20 mouse cellular contexts compared by ENCODE assay signal in the genomic region with DNA sequence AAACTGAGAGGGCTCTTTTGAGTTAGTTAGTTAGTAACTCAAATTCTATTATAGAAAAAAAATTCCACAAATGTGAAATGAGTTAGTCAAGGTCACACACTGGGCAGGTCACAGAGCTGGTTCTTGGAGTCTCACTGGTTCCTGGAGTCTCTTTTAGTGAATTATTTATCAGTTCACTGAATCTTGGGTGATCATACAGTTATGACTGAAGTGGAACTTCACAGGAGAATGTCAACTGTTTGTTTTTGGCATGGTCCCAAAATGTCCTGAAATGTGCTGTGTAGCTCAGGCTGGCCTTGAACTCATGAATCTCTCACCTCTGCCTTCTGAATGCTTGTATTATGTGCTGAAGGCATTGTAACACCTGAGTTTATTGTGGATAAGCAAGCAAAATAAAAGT.
"Had no signal": no experiment of that assay in that cellular context is flagged by ENCODE, and none has a peak within 500 bp of the region (broad histone marks: within the 10 kb centered on the region; RNA-seq: fewer than 3 reads in every experiment).

No protein-coding gene starts in this region.

- H3K27ac ChIP-seq: intestine, embryonic 15.5 days; kidney, postnatal 0 days; limb, embryonic 12.5 days; limb, embryonic 15.5 days; liver, embryonic 14.5 days; lung, embryonic 15.5 days; midbrain, embryonic 15.5 days; neural tube, embryonic 12.5 days; neural tube, embryonic 15.5 days had no signal

- H3K27me3 ChIP-seq: intestine, embryonic 15.5 days; limb, embryonic 12.5 days; limb, embryonic 15.5 days; lung, embryonic 15.5 days; midbrain, embryonic 15.5 days; neural tube, embryonic 12.5 days; neural tube, embryonic 15.5 days had no signal

- H3K36me3 ChIP-seq: intestine, embryonic 15.5 days; limb, embryonic 12.5 days; limb, embryonic 15.5 days; lung, embryonic 15.5 days; midbrain, embryonic 15.5 days; neural tube, embryonic 12.5 days; neural tube, embryonic 15.5 days had no signal

- DNase-seq: left cerebral cortex, postnatal 4 days; liver, postnatal 0 days; lung, postnatal 10 days; lung, postnatal 4 days; right cerebral cortex, adult 18-20 months; right cerebral cortex, postnatal 14 days; right cerebral cortex, postnatal 4 days; thymus, postnatal 25 days had no signal

- H3K4me2 ChIP-seq: intestine, embryonic 15.5 days; limb, embryonic 12.5 days; limb, embryonic 15.5 days; liver, embryonic 11.5 days; lung, embryonic 15.5 days; midbrain, embryonic 11.5 days; midbrain, embryonic 15.5 days; neural tube, embryonic 12.5 days; neural tube, embryonic 15.5 days had no signal

- H3K9ac ChIP-seq: intestine, embryonic 15.5 days; limb, embryonic 12.5 days; limb, embryonic 15.5 days; liver, embryonic 14.5 days; liver, postnatal 0 days; lung, embryonic 15.5 days; midbrain, embryonic 15.5 days; neural tube, embryonic 12.5 days; neural tube, embryonic 15.5 days had no signal

- H3K4me3 ChIP-seq: intestine, embryonic 15.5 days; limb, embryonic 12.5 days; limb, embryonic 15.5 days; lung, embryonic 15.5 days; midbrain, embryonic 15.5 days; neural tube, embryonic 12.5 days; neural tube, embryonic 15.5 days had no signal

- ATAC-seq: hindbrain, embryonic 16.5 days; intestine, embryonic 15.5 days; liver, postnatal 0 days; midbrain, embryonic 15.5 days had no signal

- H3K9me3 ChIP-seq: intestine, embryonic 15.5 days; limb, embryonic 12.5 days; limb, embryonic 15.5 days; lung, embryonic 15.5 days; midbrain, embryonic 15.5 days; neural tube, embryonic 12.5 days; neural tube, embryonic 15.5 days had no signal

- H3K4me1 ChIP-seq: intestine, embryonic 15.5 days; limb, embryonic 12.5 days; limb, embryonic 15.5 days; lung, embryonic 15.5 days; midbrain, embryonic 15.5 days; neural tube, embryonic 12.5 days; neural tube, embryonic 15.5 days had no signal
